Mouse (Mus musculus) forebrain, embryonic 15.5 days (tissue): ENCODE measurements around the gene Cobl. TPM values are rescaled to one million over a fixed set of nuclear protein-coding genes. Genes with fewer than 3 reads are reported as not detected.

Source experiments
- ATAC-seq: fragments of 200-750 bp; cut with Nextera tagmentation; replicated peaks from 2 replicates; pipeline ENCODE4 v1.8.0; 2017; ENCODE audit warnings: mild to moderate bottlenecking, moderate TSS enrichment, moderate library complexity
- H3K27ac ChIP-seq: fragments of 300-500 bp; sonication (generic); replicated peaks from 2 replicates; pipeline ENCODE4 v1.5.1; 2015; ENCODE audit warnings: mild to moderate bottlenecking, inconsistent platforms
- H3K27me3 ChIP-seq: fragments of 300-500 bp; sonication (generic); 2 replicates; pipeline ENCODE4 v1.6.1; 2015; ENCODE audit warnings: inconsistent platforms
- H3K36me3 ChIP-seq: fragments of 300-500 bp; sonication (generic); 2 replicates; pipeline ENCODE4 v1.6.1; 2015; ENCODE audit warnings: mild to moderate bottlenecking, inconsistent platforms
- H3K4me1 ChIP-seq: fragments of 300-500 bp; sonication (generic); 2 replicates; pipeline ENCODE4 v1.6.1; 2015; ENCODE audit warnings: inconsistent platforms
- H3K4me2 ChIP-seq: fragments of 300-500 bp; sonication (generic); replicated peaks from 2 replicates; pipeline ENCODE4 v1.6.1; 2015; ENCODE audit warnings: mild to moderate bottlenecking, inconsistent platforms
- H3K4me3 ChIP-seq: fragments of 300-500 bp; sonication (generic); 2 replicates; pipeline ENCODE4 v1.5.1; 2015; ENCODE audit warnings: mild to moderate bottlenecking, inconsistent platforms
- H3K9ac ChIP-seq: fragments of 300-500 bp; sonication (generic); replicated peaks from 2 replicates; pipeline ENCODE4 v1.6.1; 2015; ENCODE audit warnings: mild to moderate bottlenecking, inconsistent platforms
- H3K9me3 ChIP-seq: fragments of 300-500 bp; sonication (generic); 2 replicates; pipeline ENCODE4 v1.6.1; 2016; ENCODE audit warnings: inconsistent platforms
- whole genome bisulfite sequencing: fragments of 180-500 bp; shearing (Covaris S2); methylation state at CpG from one replicate; pipeline ENCODE4 v1.1.7; 2015; ENCODE audit warnings: mixed read lengths; 5-methylcytosine and 5-hydroxymethylcytosine counted together
- polyA plus RNA-seq: library from polyadenylated mRNA; unstranded; fragments of >200 nt; fragmentation: Nextera tagmentation; extraction: Ambion mirVana; gene quantifications from 2 replicates; pipeline ENCODE4 v1.2.1, GENCODE M21; 2015

Gene Cobl
- polyA plus RNA-seq, 1 experiment from 2014 or later = 6.6 TPM

GRCm38 (mm10) chr11:12336145-12336544 lies 128.6 kb downstream of the Cobl start:
- Histone ChIP-seq H3K36me3 (no peaks in the 10 kb centered on the region), H3K27me3 (no peaks in the 10 kb centered on the region), H3K4me3 (no peak overlapping the region), H3K27ac (no peak overlapping the region), H3K9me3 (no peaks in the 10 kb centered on the region), H3K4me2 (no peak overlapping the region), H3K4me1 (peaks cover 7% of the 10 kb centered on the region), H3K9ac (no peak overlapping the region)
- 73% methylated on average over 12 of the region's 12 CpGs for WGBS
- ATAC-seq = no peak

GRCm38 (mm10) chr11:12331997-12332396 lies 132.8 kb downstream of the Cobl start:
- H3K27ac ChIP-seq = no peak overlapping the region
- H3K27me3 ChIP-seq = no peaks in the 10 kb centered on the region
- H3K4me2 ChIP-seq = no peak overlapping the region
- H3K4me3 ChIP-seq = no peak overlapping the region
- H3K4me1 ChIP-seq = peaks cover 7% of the 10 kb centered on the region
- no peak overlapping the region for H3K9ac ChIP-seq
- no peaks in the 10 kb centered on the region for H3K36me3 ChIP-seq
- WGBS = 59% methylated on average over 2 of the region's 2 CpGs
- ATAC-seq = peak; percentile 77
- H3K9me3 ChIP-seq = no peaks in the 10 kb centered on the region

GRCm38 (mm10) chr11:12321445-12321844 lies 143.3 kb downstream of the Cobl start:
- WGBS = 24% methylated on average over 1 of the region's 1 CpGs
- H3K27me3 ChIP-seq = no peaks in the 10 kb centered on the region

GRCm38 (mm10) chr11:12319318-12319717 lies 145.4 kb downstream of the Cobl start:
- Histone ChIP-seq H3K4me1 (no peaks in the 10 kb centered on the region), H3K36me3 (no peaks in the 10 kb centered on the region), H3K27me3 (no peaks in the 10 kb centered on the region), H3K9ac (no peak overlapping the region), H3K4me3 (no peak overlapping the region), H3K4me2 (no peak overlapping the region), H3K27ac (no peak overlapping the region), H3K9me3 (no peaks in the 10 kb centered on the region)
- 70% methylated on average over 3 of the region's 3 CpGs for WGBS
- peak; percentile 26; the same call in 1 of the 2 replicates for ATAC-seq

More at GRCm38 (mm10) chr11:12321445-12321844, 143.3 kb downstream of the Cobl start:
- Histone ChIP-seq H3K4me3 (no peak overlapping the region), H3K4me2 (no peak overlapping the region), H3K9ac (no peak overlapping the region), H3K27ac (no peak overlapping the region), H3K36me3 (no peaks in the 10 kb centered on the region), H3K4me1 (no peaks in the 10 kb centered on the region), H3K9me3 (no peaks in the 10 kb centered on the region)
- no peak for ATAC-seq

GRCm38 (mm10) chr11:12315670-12316069 lies 149.1 kb downstream of the Cobl start:
- H3K27me3 ChIP-seq = no peaks in the 10 kb centered on the region
- no peak for ATAC-seq
- H3K27ac ChIP-seq = no peak overlapping the region
- H3K9me3 ChIP-seq = no peaks in the 10 kb centered on the region
- WGBS = 85% methylated on average over 3 of the region's 3 CpGs
- no peaks in the 10 kb centered on the region for H3K4me1 ChIP-seq
- no peaks in the 10 kb centered on the region for H3K36me3 ChIP-seq
- H3K4me3 ChIP-seq = no peak overlapping the region
- no peak overlapping the region for H3K4me2 ChIP-seq
- no peak overlapping the region for H3K9ac ChIP-seq

- Histone ChIP-seq H3K27ac (no peak overlapping the region), H3K36me3 (no peaks in the 10 kb centered on the region), H3K4me1 (no peaks in the 10 kb centered on the region), H3K9me3 (no peaks in the 10 kb centered on the region), H3K9ac (no peak overlapping the region), H3K4me3 (no peak overlapping the region), H3K27me3 (no peaks in the 10 kb centered on the region), H3K4me2 (no peak overlapping the region)
- WGBS = 84% methylated on average over 6 of the region's 6 CpGs
- no peak for ATAC-seq
Observed at GRCm38 (mm10) chr11:12314278-12315043, 150.3 kb downstream of the Cobl start.

- 92% methylated on average over 6 of the region's 6 CpGs for WGBS
- ATAC-seq = no peak
- no peaks in the 10 kb centered on the region for H3K27me3 ChIP-seq
- no peaks in the 10 kb centered on the region for H3K4me1 ChIP-seq
- no peaks in the 10 kb centered on the region for H3K9me3 ChIP-seq
- H3K9ac ChIP-seq = no peak overlapping the region
- H3K27ac ChIP-seq = no peak overlapping the region
- H3K36me3 ChIP-seq = no peaks in the 10 kb centered on the region
- no peak overlapping the region for H3K4me3 ChIP-seq
- no peak overlapping the region for H3K4me2 ChIP-seq
Observed at GRCm38 (mm10) chr11:12311419-12311818, 153.3 kb downstream of the Cobl start.

GRCm38 (mm10) chr11:12309423-12310023 lies 155.2 kb downstream of the Cobl start:
- H3K27me3 ChIP-seq = no peaks in the 10 kb centered on the region
- H3K4me3 ChIP-seq = no peak overlapping the region
- H3K9me3 ChIP-seq = no peaks in the 10 kb centered on the region
- ATAC-seq = no peak
- H3K4me1 ChIP-seq = no peaks in the 10 kb centered on the region
- no peak overlapping the region for H3K27ac ChIP-seq
- no peaks in the 10 kb centered on the region for H3K36me3 ChIP-seq
- no peak overlapping the region for H3K4me2 ChIP-seq
- no peak overlapping the region for H3K9ac ChIP-seq
- 20% methylated on average over 3 of the region's 3 CpGs for WGBS

- WGBS = 59% methylated on average over 3 of the region's 3 CpGs
- Histone ChIP-seq H3K36me3 (no peaks in the 10 kb centered on the region), H3K4me1 (0 out of 2 replicates have a peak, but pooled peaks cover 2% of the 10 kb centered on the region), H3K4me3 (no peak overlapping the region), H3K4me2 (no peak overlapping the region), H3K9ac (no peak overlapping the region), H3K9me3 (no peaks in the 10 kb centered on the region), H3K27ac (no peak overlapping the region), H3K27me3 (no peaks in the 10 kb centered on the region)
- ATAC-seq = no peak
Observed at GRCm38 (mm10) chr11:12304879-12305278, 159.9 kb downstream of the Cobl start.

GRCm38 (mm10) chr11:12299701-12300446 lies 164.9 kb downstream of the Cobl start:
- H3K9me3 ChIP-seq = no peaks in the 10 kb centered on the region
- H3K27ac ChIP-seq = no peak overlapping the region
- no peak overlapping the region for H3K4me2 ChIP-seq
- H3K36me3 ChIP-seq = no peaks in the 10 kb centered on the region
- no peak for ATAC-seq
- no peak overlapping the region for H3K4me3 ChIP-seq
- H3K4me1 ChIP-seq = 0 out of 2 replicates have a peak, but pooled peaks cover 2% of the 10 kb centered on the region
- WGBS = 47% methylated on average over 5 of the region's 5 CpGs
- no peaks in the 10 kb centered on the region for H3K27me3 ChIP-seq
- H3K9ac ChIP-seq = no peak overlapping the region

- H3K4me2 ChIP-seq = no peak overlapping the region
- H3K36me3 ChIP-seq = no peaks in the 10 kb centered on the region
- H3K4me1 ChIP-seq = no peaks in the 10 kb centered on the region
- no peak overlapping the region for H3K4me3 ChIP-seq
- no peak for ATAC-seq
- whole genome bisulfite sequencing = 26% methylated on average over 3 of the region's 3 CpGs
- no peak overlapping the region for H3K27ac ChIP-seq
- H3K27me3 ChIP-seq = no peaks in the 10 kb centered on the region
- H3K9ac ChIP-seq = no peak overlapping the region
- H3K9me3 ChIP-seq = no peaks in the 10 kb centered on the region
Observed at GRCm38 (mm10) chr11:12291654-12291935, 173.2 kb downstream of the Cobl start.

GRCm38 (mm10) chr11:12290911-12291653 lies 173.7 kb downstream of the Cobl start:
- Histone ChIP-seq H3K27ac (no peak overlapping the region), H3K4me1 (no peaks in the 10 kb centered on the region)

More at GRCm38 (mm10) chr11:12290911-12291653, 173.7 kb downstream of the Cobl start:
- no peak overlapping the region for H3K4me2 ChIP-seq
- no peaks in the 10 kb centered on the region for H3K9me3 ChIP-seq
- peak; percentile 94 for ATAC-seq
- no peaks in the 10 kb centered on the region for H3K27me3 ChIP-seq
- no peak overlapping the region for H3K4me3 ChIP-seq
- H3K36me3 ChIP-seq = no peaks in the 10 kb centered on the region
- WGBS = 34% methylated on average over 7 of the region's 7 CpGs
- H3K9ac ChIP-seq = no peak overlapping the region
